Mouse (Mus musculus): Measurements from ENCODE around the gene Slc5a9. TPM values are rescaled to one million over a fixed set of nuclear protein-coding genes. Genes with fewer than 3 reads are reported as not detected.

The Slc5a9 gene
- polyA plus RNA-seq, 1 experiment from 2014 or later: 0.10 TPM

GRCm38 (mm10) chr4:111866701-111867100 lies 36.0 kb downstream of the Slc5a9 start:
- H3K36me3 ChIP-seq (ENCODE audit: insufficient read depth, low read length): no peaks in the 10 kb centered on the region
- H3K4me2 ChIP-seq (replicated peaks; ENCODE audit: low read depth, low read length): no peak overlapping the region
- no peaks in the 10 kb centered on the region for H3K9me3 ChIP-seq (ENCODE audit: low read length)
- TF ChIP-seq CTCF (IDR thresholded peaks at IDR 0.05) (no peak), EP300 (IDR thresholded peaks at IDR 0.05) (no peak)
- H3K4me1 ChIP-seq (ENCODE audit: insufficient read depth, low read depth, low read length): no peaks in the 10 kb centered on the region
- DNase-seq (ENCODE audit: low spot score): no peak
- H3K27ac ChIP-seq (ENCODE audit: low read length): no peak overlapping the region
- H3K4me3 ChIP-seq (ENCODE audit: low read depth, low read length): no peak overlapping the region
- ATAC-seq: no peak
- H3K27me3 ChIP-seq (replicated peaks; ENCODE audit: insufficient read depth, low read length): no peaks in the 10 kb centered on the region
- H3K9ac ChIP-seq (replicated peaks; ENCODE audit: low read depth): no peak overlapping the region
- WGBS: 78% methylated on average over 5 of the region's 5 CpGs

- Histone ChIP-seq H3K36me3 (ENCODE audit: insufficient read depth, low read length) (no peaks in the 10 kb centered on the region), H3K4me3 (ENCODE audit: low read depth, low read length) (no peak overlapping the region), H3K9me3 (ENCODE audit: low read length) (no peaks in the 10 kb centered on the region), H3K4me2 (replicated peaks; ENCODE audit: low read depth, low read length) (no peak overlapping the region), H3K4me1 (ENCODE audit: insufficient read depth, low read depth, low read length) (no peaks in the 10 kb centered on the region), H3K27me3 (replicated peaks; ENCODE audit: insufficient read depth, low read length) (no peaks in the 10 kb centered on the region), H3K9ac (replicated peaks; ENCODE audit: low read depth) (no peak overlapping the region), H3K27ac (ENCODE audit: low read length) (no peak overlapping the region)
- ATAC-seq: no peak
- no peak for TF ChIP-seq CTCF (IDR thresholded peaks at IDR 0.05)
- no peak for TF ChIP-seq EP300 (IDR thresholded peaks at IDR 0.05)
- no peak for DNase-seq (ENCODE audit: low spot score)
Observed at GRCm38 (mm10) chr4:111852626-111853025, 50.1 kb downstream of the Slc5a9 start.

- H3K4me2 ChIP-seq (replicated peaks; ENCODE audit: low read depth, low read length): no peak overlapping the region
- H3K9me3 ChIP-seq (ENCODE audit: low read length): no peaks in the 10 kb centered on the region
- no peak overlapping the region for H3K4me3 ChIP-seq (ENCODE audit: low read depth, low read length)
- 95% methylated on average over 6 of the region's 6 CpGs for WGBS
- DNase-seq (ENCODE audit: low spot score) (no peak), ATAC-seq (no peak)
- no peak overlapping the region for H3K9ac ChIP-seq (replicated peaks; ENCODE audit: low read depth)
- H3K36me3 ChIP-seq (ENCODE audit: insufficient read depth, low read length): no peaks in the 10 kb centered on the region
- H3K4me1 ChIP-seq (ENCODE audit: insufficient read depth, low read depth, low read length): no peaks in the 10 kb centered on the region
- no peak overlapping the region for H3K27ac ChIP-seq (ENCODE audit: low read length)
- H3K27me3 ChIP-seq (replicated peaks; ENCODE audit: insufficient read depth, low read length): no peaks in the 10 kb centered on the region
- TF ChIP-seq CTCF (IDR thresholded peaks at IDR 0.05) (no peak), EP300 (IDR thresholded peaks at IDR 0.05) (no peak)
Observed at GRCm38 (mm10) chr4:111838882-111839281, 63.8 kb downstream of the Slc5a9 start.

Other genes starting within 250 kb of the Slc5a9 start
- 33.2 and 33.4 TPM in 2 replicates for gene Spata6, start 182.9 kb downstream of the Slc5a9 start, polyA plus RNA-seq (2015; fragmentation: Nextera tagmentation; extraction: Ambion mirVana)
- not detected in 2 replicates for gene Skint8, start 16.5 kb upstream of the Slc5a9 start, polyA plus RNA-seq (2015; fragmentation: Nextera tagmentation; extraction: Ambion mirVana)
- not detected in 2 replicates for gene Skint7, start 70.0 kb upstream of the Slc5a9 start, polyA plus RNA-seq (2015; fragmentation: Nextera tagmentation; extraction: Ambion mirVana)
- not detected in 2 replicates for gene Skint1, start 103.4 kb upstream of the Slc5a9 start, polyA plus RNA-seq (2015; fragmentation: Nextera tagmentation; extraction: Ambion mirVana)
- gene Skint4, start 169.1 kb upstream of the Slc5a9 start, polyA plus RNA-seq (2015; fragmentation: Nextera tagmentation; extraction: Ambion mirVana): not detected in 2 replicates